Mouse (Mus musculus) CH12.LX (cell line): Measurements from ENCODE around the gene Emc9. TPM values are rescaled to one million over a fixed set of nuclear protein-coding genes. Genes with fewer than 3 reads are reported as not detected.

Experiments used
- DNase-seq: peaks from one replicate; pipeline ENCODE4 v3.0.0-alpha.2; 2013; ENCODE audit errors: extremely low read depth
- H3K27ac ChIP-seq: 2 replicates; pipeline ENCODE4 v1.5.1; 2012; ENCODE audit warnings: low read depth, mild to moderate bottlenecking, control low read depth, moderate library complexity; ENCODE audit not compliant: insufficient read depth
- H3K27me3 ChIP-seq: replicated peaks from 2 replicates; pipeline ENCODE3; 2012; ENCODE audit warnings: inconsistent platforms
- H3K36me3 ChIP-seq, 2 experiments: replicated peaks in 1 of 2; 2 replicates each; pipeline versions ENCODE3 to v1.6.1; 2012; ENCODE audit warnings: inconsistent platforms in 1 of 2, low read length in 1 of 2, mild to moderate bottlenecking in 1 of 2, mixed read lengths in 1 of 2, moderate library complexity in 1 of 2; ENCODE audit not compliant: control insufficient read depth in 1 of 2, insufficient read depth in 1 of 2
- H3K4me1 ChIP-seq, 2 experiments: 2 replicates each; pipeline ENCODE4 v1.6.1; 2012; ENCODE audit warnings: inconsistent platforms in 1 of 2, moderate library complexity in 1 of 2; ENCODE audit not compliant: insufficient read depth in 2 of 2, control insufficient read depth in 1 of 2
- H3K4me2 ChIP-seq: 2 replicates; pipeline ENCODE4 v1.6.1; 2012; ENCODE audit warnings: low read depth, mild to moderate bottlenecking, control low read depth; ENCODE audit not compliant: poor library complexity, insufficient read depth, severe bottlenecking
- H3K4me3 ChIP-seq, 3 experiments: fragments of 150-350 bp in 1 of 3; sonication (generic) in 1 of 3; replicated peaks in 1 of 3; 2 replicates each; pipeline versions ENCODE3 to v1.5.1; 2011 to 2012; ENCODE audit warnings: low read depth in 2 of 3, low read length in 2 of 3, mild to moderate bottlenecking in 2 of 3, moderate library complexity in 2 of 3, control low read depth in 1 of 3, improper control_type of control experiment in 1 of 3, inconsistent platforms in 1 of 3, mixed read lengths in 1 of 3; ENCODE audit not compliant: poor library complexity in 1 of 3
- H3K79me2 ChIP-seq: replicated peaks from 2 replicates; pipeline ENCODE4 v1.6.1; 2012; ENCODE audit warnings: mild to moderate bottlenecking, moderate library complexity; ENCODE audit not compliant: control insufficient read depth, poor library complexity, insufficient read depth, severe bottlenecking; ENCODE audit errors: extremely low read depth
- H3K9ac ChIP-seq: 2 replicates; pipeline ENCODE4 v1.6.1; 2012; ENCODE audit warnings: low read depth, mild to moderate bottlenecking, control low read depth, moderate library complexity; ENCODE audit not compliant: insufficient read depth
- H3K9me3 ChIP-seq: replicated peaks from 2 replicates; pipeline ENCODE3; 2012; ENCODE audit warnings: low read length, inconsistent platforms, mixed read lengths
- BHLHE40 ChIP-seq: IDR thresholded peaks from 2 replicates; pipeline ENCODE4 v1.6.1; 2011; ENCODE audit warnings: mild to moderate bottlenecking, low read depth, low read length, improper control_type of control experiment
- CHD2 ChIP-seq: IDR thresholded peaks from 2 replicates; pipeline ENCODE4 v1.6.1; 2011; ENCODE audit warnings: low read length, improper control_type of control experiment
- CTCF ChIP-seq, 2 experiments: IDR thresholded peaks in 1 of 2; conservative IDR thresholded peaks in 1 of 2; 2 replicates each; pipeline ENCODE4 v1.5.1; 2011 to 2012; ENCODE audit warnings: low read depth in 2 of 2, low read length in 2 of 2, improper control_type of control experiment in 1 of 2, inconsistent platforms in 1 of 2, mild to moderate bottlenecking in 1 of 2, moderate library complexity in 1 of 2
- IRF4 ChIP-seq: IDR thresholded peaks from 2 replicates; pipeline ENCODE4 v1.6.1; 2014; ENCODE audit warnings: low read depth, mild to moderate bottlenecking, inconsistent platforms, low read length, improper control_type of control experiment
- JUN ChIP-seq: IDR thresholded peaks from 2 replicates; pipeline ENCODE4 v1.6.1; 2011; ENCODE audit warnings: low read depth, mild to moderate bottlenecking, low read length, improper control_type of control experiment, moderate library complexity; ENCODE audit not compliant: insufficient read depth
- MAZ ChIP-seq: IDR thresholded peaks from 2 replicates; pipeline ENCODE4 v1.6.1; 2012; ENCODE audit warnings: low read depth, mild to moderate bottlenecking, inconsistent platforms, low read length, improper control_type of control experiment, moderate library complexity
- POLR2A ChIP-seq: IDR thresholded peaks from 2 replicates; pipeline ENCODE4 v1.6.1; 2011; ENCODE audit warnings: low read depth, mild to moderate bottlenecking, improper control_type of control experiment, low read length
- POLR2AphosphoS2 ChIP-seq: IDR thresholded peaks from 2 replicates; pipeline ENCODE4 v1.6.1; 2011; ENCODE audit warnings: low read depth, low read length, improper control_type of control experiment
- RAD21 ChIP-seq: IDR thresholded peaks from 2 replicates; pipeline ENCODE4 v1.6.1; 2011; ENCODE audit warnings: low read depth, mild to moderate bottlenecking, low read length, improper control_type of control experiment, moderate library complexity
- RCOR1 ChIP-seq: conservative IDR thresholded peaks from 2 replicates; pipeline ENCODE4 v1.6.1; 2012; ENCODE audit warnings: low read depth, mild to moderate bottlenecking, inconsistent platforms, low read length, improper control_type of control experiment
- UBTF ChIP-seq: IDR thresholded peaks from 2 replicates; pipeline ENCODE4 v1.6.1; 2012; ENCODE audit warnings: low read depth, mild to moderate bottlenecking, inconsistent platforms, low read length, improper control_type of control experiment, moderate library complexity
- USF1 ChIP-seq: IDR thresholded peaks from 2 replicates; pipeline ENCODE4 v1.6.1; 2014; ENCODE audit warnings: low read depth, mild to moderate bottlenecking, inconsistent platforms, low read length, improper control_type of control experiment
- ZKSCAN1 ChIP-seq: IDR thresholded peaks from 2 replicates; pipeline ENCODE4 v1.6.1; 2012; ENCODE audit warnings: low read depth, inconsistent platforms, low read length, improper control_type of control experiment, borderline replicate concordance
- ZNF384 ChIP-seq: IDR thresholded peaks from 2 replicates; pipeline ENCODE4 v1.6.1; 2012; ENCODE audit warnings: low read depth, low read length, improper control_type of control experiment, inconsistent platforms
- dilution Hi-C: fragments of 300-500 bp; cut with MboI; formaldehyde crosslinking; loops from 2 replicates; pipeline ENCODE4 v1.14.3; 2020; ENCODE audit warnings: low sequenced_read_pairs; ENCODE audit not compliant: extremely low pct_unique_long_range_greater_than_20kb, extremely low pct_ligation_motif_present
- in situ Hi-C: fragments of 300-500 bp; cut with MboI; formaldehyde crosslinking; loops from 3 replicates; pipeline ENCODE4 v1.14.3; 2019; ENCODE audit warnings: low sequenced_read_pairs, low pct_ligation_motif_present, low pct_unique_long_range_greater_than_20kb, mixed read lengths
- polyA plus RNA-seq: library from polyadenylated mRNA; unstranded; fragments of >175 nt; gene quantifications from 2 replicates; pipeline ENCODE4 v1.2.1, GENCODE M21; 2012; ENCODE audit warnings: low read depth; ENCODE audit not compliant: insufficient read length
- total RNA-seq, 2 experiments: library from RNA; depleted of rRNA; stranded (reverse); fragments of 300-350 nt in 1 of 2; fragments of >200 nt in 1 of 2; gene quantifications; 2 replicates each; pipeline ENCODE4 v1.2.3; 2012 to 2014

Emc9 gene
- total and polyA plus RNA-seq, 3 experiments = 1.7 to 9.6 (median 4.2) TPM

- in situ Hi-C loops = no loop called here
- H3K4me1 ChIP-seq = peaks cover 20 to 48% of the 10 kb centered on the region in 2 experiments
- DNase-seq = no peak
- no peaks in the 10 kb centered on the region for H3K9me3 ChIP-seq
- dilution Hi-C loops = no loop called here
- H3K4me2 ChIP-seq = no peak overlapping the region; the same call in 1 of the 2 replicates
- H3K4me3 ChIP-seq = no peak overlapping the region
- H3K27ac ChIP-seq = peak overlapping the region; percentile 32
- no peaks in the 10 kb centered on the region for H3K27me3 ChIP-seq
- TF ChIP-seq IRF4 (peak; percentile 24; the same call in 1 of the 2 replicates), USF1 (peak; percentile 18; the same call in 1 of the 2 replicates), UBTF (0 out of 2 replicates have a peak, but pooled peaks have one; percentile 71), POLR2A (no peak), BHLHE40 (0 out of 2 replicates have a peak, but pooled peaks have one; percentile 25)
- H3K79me2 ChIP-seq = peaks cover 12% of the 10 kb centered on the region
- no peak overlapping the region for H3K9ac ChIP-seq
- peaks cover 19 to 40% of the 10 kb centered on the region in 2 experiments for H3K36me3 ChIP-seq
These were observed 4.4 kb downstream of the Emc9 start for GRCm38 (mm10) chr14:55580731-55581130.

GRCm38 (mm10) chr14:55579511-55580496 is 5.3 kb downstream of the Emc9 start:
- Histone ChIP-seq H3K27me3 (no peaks in the 10 kb centered on the region), H3K36me3 (peaks cover 19 to 38% of the 10 kb centered on the region in 2 experiments), H3K27ac (peak overlapping the region; percentile 32; the same call in 1 of the 2 replicates), H3K4me3 (peak overlapping the region; percentile 35 to 96 (median 95)), H3K9me3 (no peaks in the 10 kb centered on the region), H3K79me2 (peaks cover 12% of the 10 kb centered on the region), H3K9ac (peak overlapping the region; percentile 83; the same call in 1 of the 2 replicates), H3K4me1 (peaks cover 17 to 41% of the 10 kb centered on the region in 2 experiments), H3K4me2 (peak overlapping the region; percentile 92)
- in situ Hi-C loops = no loop called here
- TF ChIP-seq CTCF (conservative IDR thresholded peaks at IDR 0.05 in 1 of 2, IDR thresholded peaks at IDR 0.05 in 1 of 2; ENCODE audit: low read depth in 2 of 2, low read length in 2 of 2) = peak in 1 of 2 experiments; percentile 31; a peak in 2 of 4 replicates
- peak; percentile 90 for TF ChIP-seq ZKSCAN1
- no peak for TF ChIP-seq JUN
- no peak for TF ChIP-seq CHD2
- no peak for TF ChIP-seq RCOR1
- TF ChIP-seq ZNF384 = no peak
- TF ChIP-seq RAD21 = no peak
- TF ChIP-seq POLR2AphosphoS2 = no peak
- no peak for TF ChIP-seq MAZ
- dilution Hi-C loops = no loop called here
- DNase-seq = no peak
